Mouse (Mus musculus) CH12.LX (cell line): ENCODE measurements around the gene Hist1h2ag. TPM values are rescaled to one million over a fixed set of nuclear protein-coding genes. Genes with fewer than 3 reads are reported as not detected.
"Not testable (repeated sequence)": the region's sequence is repeated elsewhere in the genome, so short reads cannot be mapped to it uniquely, and the experiment has no call there.

ENCODE experiments used
- DNase-seq: peaks from one replicate; pipeline ENCODE4 v3.0.0-alpha.2; 2013; ENCODE audit errors: extremely low read depth
- H3K27ac ChIP-seq: 2 replicates; pipeline ENCODE4 v1.5.1; 2012; ENCODE audit warnings: low read depth, mild to moderate bottlenecking, control low read depth, moderate library complexity; ENCODE audit not compliant: insufficient read depth
- H3K27me3 ChIP-seq: replicated peaks from 2 replicates; pipeline ENCODE3; 2012; ENCODE audit warnings: inconsistent platforms
- H3K36me3 ChIP-seq, 2 experiments: replicated peaks in 1 of 2; 2 replicates each; pipeline versions ENCODE3 to v1.6.1; 2012; ENCODE audit warnings: inconsistent platforms in 1 of 2, low read length in 1 of 2, mild to moderate bottlenecking in 1 of 2, mixed read lengths in 1 of 2, moderate library complexity in 1 of 2; ENCODE audit not compliant: control insufficient read depth in 1 of 2, insufficient read depth in 1 of 2
- H3K4me1 ChIP-seq, 2 experiments: 2 replicates each; pipeline ENCODE4 v1.6.1; 2012; ENCODE audit warnings: inconsistent platforms in 1 of 2, moderate library complexity in 1 of 2; ENCODE audit not compliant: insufficient read depth in 2 of 2, control insufficient read depth in 1 of 2
- H3K4me2 ChIP-seq: 2 replicates; pipeline ENCODE4 v1.6.1; 2012; ENCODE audit warnings: low read depth, mild to moderate bottlenecking, control low read depth; ENCODE audit not compliant: poor library complexity, insufficient read depth, severe bottlenecking
- H3K4me3 ChIP-seq, 3 experiments: fragments of 150-350 bp in 1 of 3; sonication (generic) in 1 of 3; replicated peaks in 1 of 3; 2 replicates each; pipeline versions ENCODE3 to v1.5.1; 2011 to 2012; ENCODE audit warnings: low read depth in 2 of 3, low read length in 2 of 3, mild to moderate bottlenecking in 2 of 3, moderate library complexity in 2 of 3, control low read depth in 1 of 3, improper control_type of control experiment in 1 of 3, inconsistent platforms in 1 of 3, mixed read lengths in 1 of 3; ENCODE audit not compliant: poor library complexity in 1 of 3
- H3K79me2 ChIP-seq: replicated peaks from 2 replicates; pipeline ENCODE4 v1.6.1; 2012; ENCODE audit warnings: mild to moderate bottlenecking, moderate library complexity; ENCODE audit not compliant: control insufficient read depth, poor library complexity, insufficient read depth, severe bottlenecking; ENCODE audit errors: extremely low read depth
- H3K9ac ChIP-seq: 2 replicates; pipeline ENCODE4 v1.6.1; 2012; ENCODE audit warnings: low read depth, mild to moderate bottlenecking, control low read depth, moderate library complexity; ENCODE audit not compliant: insufficient read depth
- H3K9me3 ChIP-seq: replicated peaks from 2 replicates; pipeline ENCODE3; 2012; ENCODE audit warnings: low read length, inconsistent platforms, mixed read lengths
- BHLHE40 ChIP-seq: IDR thresholded peaks from 2 replicates; pipeline ENCODE4 v1.6.1; 2011; ENCODE audit warnings: mild to moderate bottlenecking, low read depth, low read length, improper control_type of control experiment
- CHD2 ChIP-seq: IDR thresholded peaks from 2 replicates; pipeline ENCODE4 v1.6.1; 2011; ENCODE audit warnings: low read length, improper control_type of control experiment
- CTCF ChIP-seq, 2 experiments: IDR thresholded peaks in 1 of 2; conservative IDR thresholded peaks in 1 of 2; 2 replicates each; pipeline ENCODE4 v1.5.1; 2011 to 2012; ENCODE audit warnings: low read depth in 2 of 2, low read length in 2 of 2, improper control_type of control experiment in 1 of 2, inconsistent platforms in 1 of 2, mild to moderate bottlenecking in 1 of 2, moderate library complexity in 1 of 2
- ELF1 ChIP-seq: IDR thresholded peaks from 2 replicates; pipeline ENCODE4 v1.6.1; 2014; ENCODE audit warnings: low read depth, mild to moderate bottlenecking, inconsistent platforms, low read length, improper control_type of control experiment
- ETS1 ChIP-seq: conservative IDR thresholded peaks from 2 replicates; pipeline ENCODE4 v1.6.1; 2012; ENCODE audit warnings: low read depth, mild to moderate bottlenecking, inconsistent platforms, low read length, improper control_type of control experiment, moderate library complexity
- GABPA ChIP-seq: IDR thresholded peaks from 2 replicates; pipeline ENCODE4 v1.6.1; 2012; ENCODE audit warnings: low read depth, low read length, improper control_type of control experiment, inconsistent platforms; ENCODE audit not compliant: insufficient replicate concordance
- HCFC1 ChIP-seq: IDR thresholded peaks from 2 replicates; pipeline ENCODE4 v1.6.1; 2012; ENCODE audit warnings: low read depth, mild to moderate bottlenecking, inconsistent platforms, low read length, improper control_type of control experiment
- MEF2A ChIP-seq: IDR thresholded peaks from 2 replicates; pipeline ENCODE4 v1.6.1; 2014; ENCODE audit warnings: low read depth, mild to moderate bottlenecking, inconsistent platforms, low read length, improper control_type of control experiment, borderline replicate concordance
- MXI1 ChIP-seq: IDR thresholded peaks from 2 replicates; pipeline ENCODE4 v1.6.1; 2011; ENCODE audit warnings: mild to moderate bottlenecking, low read depth, low read length, improper control_type of control experiment
- MYC ChIP-seq: IDR thresholded peaks from 2 replicates; pipeline ENCODE4 v1.6.1; 2011; ENCODE audit warnings: low read depth, mild to moderate bottlenecking, improper control_type of control experiment, low read length
- NELFE ChIP-seq: IDR thresholded peaks from 2 replicates; pipeline ENCODE4 v1.6.1; 2011; ENCODE audit warnings: low read depth, low read length, improper control_type of control experiment
- POLR2A ChIP-seq: IDR thresholded peaks from 2 replicates; pipeline ENCODE4 v1.6.1; 2011; ENCODE audit warnings: low read depth, mild to moderate bottlenecking, improper control_type of control experiment, low read length
- POLR2AphosphoS2 ChIP-seq: IDR thresholded peaks from 2 replicates; pipeline ENCODE4 v1.6.1; 2011; ENCODE audit warnings: low read depth, low read length, improper control_type of control experiment
- RCOR1 ChIP-seq: conservative IDR thresholded peaks from 2 replicates; pipeline ENCODE4 v1.6.1; 2012; ENCODE audit warnings: low read depth, mild to moderate bottlenecking, inconsistent platforms, low read length, improper control_type of control experiment
- SIN3A ChIP-seq: IDR thresholded peaks from 2 replicates; pipeline ENCODE4 v1.6.1; 2012; ENCODE audit warnings: low read length, improper control_type of control experiment, inconsistent platforms
- TBP ChIP-seq: conservative IDR thresholded peaks from 2 replicates; pipeline ENCODE4 v1.6.1; 2011; ENCODE audit warnings: low read depth, low read length, improper control_type of control experiment
- TCF12 ChIP-seq: IDR thresholded peaks from 2 replicates; pipeline ENCODE4 v1.6.1; 2014; ENCODE audit warnings: low read depth, mild to moderate bottlenecking, inconsistent platforms, low read length, improper control_type of control experiment
- UBTF ChIP-seq: IDR thresholded peaks from 2 replicates; pipeline ENCODE4 v1.6.1; 2012; ENCODE audit warnings: low read depth, mild to moderate bottlenecking, inconsistent platforms, low read length, improper control_type of control experiment, moderate library complexity
- ZMIZ1 ChIP-seq: IDR thresholded peaks from 2 replicates; pipeline ENCODE4 v1.6.1; 2012; ENCODE audit warnings: low read depth, mild to moderate bottlenecking, inconsistent platforms, low read length, improper control_type of control experiment
- dilution Hi-C: fragments of 300-500 bp; cut with MboI; formaldehyde crosslinking; loops from 2 replicates; pipeline ENCODE4 v1.14.3; 2020; ENCODE audit warnings: low sequenced_read_pairs; ENCODE audit not compliant: extremely low pct_unique_long_range_greater_than_20kb, extremely low pct_ligation_motif_present
- in situ Hi-C: fragments of 300-500 bp; cut with MboI; formaldehyde crosslinking; loops from 3 replicates; pipeline ENCODE4 v1.14.3; 2019; ENCODE audit warnings: low sequenced_read_pairs, low pct_ligation_motif_present, low pct_unique_long_range_greater_than_20kb, mixed read lengths
- polyA plus RNA-seq: library from polyadenylated mRNA; unstranded; fragments of >175 nt; gene quantifications from 2 replicates; pipeline ENCODE4 v1.2.1, GENCODE M21; 2012; ENCODE audit warnings: low read depth; ENCODE audit not compliant: insufficient read length
- total RNA-seq, 2 experiments: library from RNA; depleted of rRNA; stranded (reverse); fragments of 300-350 nt in 1 of 2; fragments of >200 nt in 1 of 2; gene quantifications; 2 replicates each; pipeline ENCODE4 v1.2.3; 2012 to 2014

The Hist1h2ag gene
- total and polyA plus RNA-seq, 3 experiments, result 7.3 to 576 (median 22.0) TPM

GRCm38 (mm10) chr13:22041651-22042567, 835 bp downstream of the Hist1h2ag start (continued):
- peak; percentile 82; the same call in 1 of the 2 replicates for TF ChIP-seq UBTF
- no peak for TF ChIP-seq CTCF (conservative IDR thresholded peaks at IDR 0.05 in 1 of 2, IDR thresholded peaks at IDR 0.05 in 1 of 2; ENCODE audit: low read depth in 2 of 2, low read length in 2 of 2)
- TF ChIP-seq GABPA, result no peak
- no peak for TF ChIP-seq ETS1
- TF ChIP-seq RCOR1, result peak; percentile 89; the same call in 1 of the 2 replicates
- TF ChIP-seq MYC, result peak; percentile 57; the same call in 1 of the 2 replicates

GRCm38 (mm10) chr13:22041142-22041536, 1.6 kb downstream of the Hist1h2ag start, which contains the start of gene Hist1h4i:
Gene Hist1h4i, minus strand, starts transcription at chr13:22041362.
- peak; percentile 99 for TF ChIP-seq NELFE
- peak; percentile 96 for TF ChIP-seq POLR2A
- TF ChIP-seq ETS1, result 0 out of 2 replicates have a peak, but pooled peaks have one; percentile 24
- peak; percentile 97 for TF ChIP-seq UBTF
- TF ChIP-seq BHLHE40, result peak; percentile 4; the same call in 1 of the 2 replicates
- TF ChIP-seq POLR2AphosphoS2, result peak; percentile 50; the same call in 1 of the 2 replicates
- peak; percentile 81 for TF ChIP-seq CHD2
- peak; percentile 73 for TF ChIP-seq TCF12
- TF ChIP-seq MXI1, result 0 out of 2 replicates have a peak, but pooled peaks have one; percentile 45
- peak; percentile 98 for TF ChIP-seq TBP
- peak; percentile 88 for TF ChIP-seq ELF1
- peak; percentile 99 for TF ChIP-seq ZMIZ1
- peak; percentile 29; the same call in 1 of the 2 replicates for TF ChIP-seq MEF2A
- peak; percentile 98 for TF ChIP-seq RCOR1
- peak; percentile 74; the same call in 1 of the 2 replicates for TF ChIP-seq SIN3A
- TF ChIP-seq HCFC1, result peak; percentile 84
- peak; percentile 95 for DNase-seq
- H3K27me3 ChIP-seq, dilution Hi-C loops, H3K36me3 ChIP-seq, H3K79me2 ChIP-seq, H3K9me3 ChIP-seq: not testable (repeated sequence)
- Histone ChIP-seq H3K4me3 (peak within 1 kb of the TSS; percentile 41 to 67 (median 48)), H3K4me1 (peaks cover 0 to 42% of the 10 kb centered on the region in 2 experiments; a peak in 2 of 4 replicates), H3K4me2 (peak within 1 kb of the TSS; percentile 96), H3K27ac (peak within 1 kb of the TSS; percentile 96), H3K9ac (peak within 1 kb of the TSS; percentile 81)
- in situ Hi-C loops, result loop anchor here (10.0 to 25.0 kb wide), 2 partner anchors 1384 to 1721 kb away; partner anchors contain the start of genes Abt1, Hist1h1a, Hist1h2ab and Hist1h3a
